Mouse (Mus musculus) layer of hippocampus, adult 18-20 months (tissue): ENCODE data around the gene Traf3ip2. TPM values are rescaled to one million over a fixed set of nuclear protein-coding genes. Genes with fewer than 3 reads are reported as not detected.

Source experiments
- DNase-seq, 2 experiments: peaks; one replicate each; pipeline ENCODE4 v3.0.0; 2022; ENCODE audit warnings: low spot score in 2 of 2
- total RNA-seq, 2 experiments: library from RNA; stranded (reverse); gene quantifications; 2 replicates each; pipeline ENCODE4 v1.2.3; 2021

The Traf3ip2 gene
- total RNA-seq, 2 experiments from 2014 or later: 1.5 to 2.1 TPM

DNA sequence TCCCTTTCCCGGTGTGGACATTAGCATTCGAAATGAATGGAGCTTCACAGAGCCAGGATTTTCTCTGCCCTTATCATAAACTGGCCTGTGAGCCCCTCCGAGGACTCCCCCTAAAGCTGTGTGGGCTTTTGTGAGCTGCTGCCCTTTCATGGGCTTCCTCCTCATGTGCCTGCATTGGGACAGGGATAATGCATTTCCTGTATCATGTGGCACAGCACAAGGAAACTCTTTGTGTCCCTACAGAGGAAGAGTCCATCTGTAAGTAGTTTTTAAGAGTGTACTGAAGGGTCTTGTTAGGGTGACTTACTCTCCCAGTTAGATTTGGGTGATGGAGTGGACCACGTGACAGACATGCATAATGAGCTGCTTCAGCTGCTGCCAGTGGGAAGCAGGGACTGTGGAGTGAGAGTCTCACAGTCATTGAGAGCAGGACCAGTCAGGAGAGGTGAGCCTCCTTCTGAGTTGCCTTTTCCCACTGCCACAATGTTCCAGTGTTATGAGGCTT, 59.9 kb downstream of the Traf3ip2 start:
- DNase-seq: no peak

DNA sequence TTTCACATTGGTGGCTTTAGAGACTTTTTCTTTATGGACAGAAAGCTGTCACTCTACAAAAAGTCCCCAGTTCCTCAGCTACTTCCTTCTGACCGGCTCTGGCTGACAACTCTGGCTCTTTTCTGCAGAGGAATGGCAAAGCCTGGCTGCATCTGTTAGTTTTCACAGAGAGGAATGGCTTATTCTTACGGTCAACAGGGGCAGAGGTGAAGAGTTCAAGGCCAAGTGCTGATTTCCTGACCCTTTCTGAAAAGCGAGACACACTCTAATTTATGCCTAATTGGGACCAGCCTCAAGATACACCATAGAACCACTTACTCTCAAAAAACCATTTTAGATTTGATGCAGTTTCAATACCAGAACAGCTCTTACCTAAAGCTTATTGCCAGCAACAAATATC, 61.4 kb downstream of the Traf3ip2 start:
- no peak for DNase-seq

DNA sequence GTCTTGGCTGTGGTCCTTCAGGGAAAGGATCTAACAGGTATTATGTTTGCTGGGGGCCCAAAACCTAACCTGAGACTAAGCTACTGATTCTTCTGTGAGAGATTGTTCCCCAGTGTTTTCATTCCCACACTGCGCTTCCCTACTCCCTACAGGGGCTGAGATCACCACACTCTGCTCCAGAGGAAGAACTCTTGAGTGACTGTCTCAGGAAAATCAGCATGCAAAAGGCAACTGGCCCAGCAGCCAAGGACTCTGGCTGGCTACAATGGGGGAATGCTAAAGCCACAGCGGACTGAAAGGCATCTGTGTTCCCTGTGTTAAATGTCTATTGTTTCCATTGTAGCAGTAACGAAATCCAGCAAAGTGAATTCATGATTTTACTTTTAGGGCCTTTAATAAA, 62.0 kb downstream of the Traf3ip2 start:
- DNase-seq: no peak

DNA sequence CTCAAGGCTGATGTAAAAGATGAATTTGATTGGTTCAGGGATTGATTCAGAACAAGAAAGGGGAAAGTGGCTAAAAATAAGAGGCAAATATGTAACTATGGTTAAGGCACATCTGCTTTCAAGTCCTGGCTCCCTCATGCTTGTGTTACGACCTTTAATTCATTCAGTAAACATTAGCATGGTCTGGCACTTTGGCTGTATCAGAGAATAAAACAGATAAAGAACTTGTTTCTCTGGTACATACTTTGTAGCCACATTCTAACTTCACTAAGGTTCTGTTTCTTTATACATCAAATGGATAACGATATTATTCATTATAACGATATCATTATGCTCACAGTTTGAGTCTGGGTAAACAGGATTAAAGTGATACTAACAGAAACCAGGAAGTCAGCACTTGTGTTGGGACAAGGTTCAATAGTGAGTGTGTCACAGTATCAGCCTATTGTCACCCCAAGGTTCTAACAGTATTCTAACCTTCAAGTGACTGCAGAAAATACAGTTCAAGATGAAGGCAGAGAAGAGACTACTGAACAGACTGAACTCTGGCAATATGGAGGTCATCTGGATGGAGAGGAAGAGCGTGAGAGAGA, 65.6 kb downstream of the Traf3ip2 start:
- DNase-seq: no peak

DNA sequence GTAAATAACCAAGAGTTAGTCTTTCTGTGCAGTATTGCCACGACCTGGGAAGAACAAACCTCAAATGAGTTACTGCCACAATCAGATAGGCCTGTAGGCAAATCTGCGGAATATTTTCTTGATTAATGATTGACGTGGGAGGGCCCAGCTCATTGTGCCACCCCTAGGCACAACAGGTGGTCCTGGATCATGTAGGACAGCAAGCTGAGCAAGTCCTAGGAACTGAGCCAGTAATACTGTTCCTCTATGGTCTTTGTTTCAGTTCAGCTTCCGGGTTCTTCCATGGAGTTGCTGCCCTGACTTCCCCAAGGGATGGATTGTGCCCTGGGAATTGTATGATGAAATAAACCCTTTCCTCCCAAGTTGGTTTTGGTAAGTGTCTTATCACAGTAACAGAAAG, 68.3 kb downstream of the Traf3ip2 start:
- no peak for DNase-seq

DNA sequence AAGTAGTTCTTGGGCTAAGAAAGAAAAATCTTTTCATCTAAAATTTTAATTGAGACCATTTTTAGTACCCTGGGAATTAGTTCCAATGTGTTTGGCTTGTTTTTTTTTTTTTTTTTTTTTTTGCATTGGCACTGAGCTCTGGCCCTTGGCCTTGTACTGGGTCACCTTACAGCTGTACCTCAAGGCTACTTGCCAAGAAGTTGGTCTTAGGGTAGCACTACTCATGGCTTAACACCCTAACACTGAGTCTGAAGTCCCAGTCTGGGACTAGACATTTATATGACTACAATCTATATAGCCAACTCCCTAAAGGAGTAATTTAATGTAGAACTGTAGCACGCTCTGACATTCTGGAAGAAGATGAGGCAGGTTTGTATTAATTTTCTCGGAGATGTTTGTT, 69.8 kb downstream of the Traf3ip2 start:
- no peak for DNase-seq

DNA sequence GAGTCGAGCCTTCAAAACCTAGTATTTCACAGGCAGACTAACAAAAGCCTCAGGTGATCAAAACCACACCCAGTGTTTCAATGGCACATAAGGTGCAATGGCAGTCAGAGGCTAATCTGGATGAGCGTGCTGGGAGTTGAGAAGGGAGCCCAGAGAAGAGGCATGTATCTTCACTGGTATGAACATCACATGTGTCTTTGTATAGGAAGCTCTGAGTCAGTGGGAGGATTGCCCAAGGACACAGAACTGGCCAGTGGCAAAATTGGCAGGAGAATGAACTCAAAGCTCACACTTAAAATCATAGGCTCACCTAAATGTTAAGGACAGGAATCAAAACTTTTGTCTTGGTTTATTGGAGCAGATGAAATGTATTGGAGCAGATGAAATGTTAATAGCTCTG, 70.7 kb downstream of the Traf3ip2 start:
- no peak for DNase-seq

DNA sequence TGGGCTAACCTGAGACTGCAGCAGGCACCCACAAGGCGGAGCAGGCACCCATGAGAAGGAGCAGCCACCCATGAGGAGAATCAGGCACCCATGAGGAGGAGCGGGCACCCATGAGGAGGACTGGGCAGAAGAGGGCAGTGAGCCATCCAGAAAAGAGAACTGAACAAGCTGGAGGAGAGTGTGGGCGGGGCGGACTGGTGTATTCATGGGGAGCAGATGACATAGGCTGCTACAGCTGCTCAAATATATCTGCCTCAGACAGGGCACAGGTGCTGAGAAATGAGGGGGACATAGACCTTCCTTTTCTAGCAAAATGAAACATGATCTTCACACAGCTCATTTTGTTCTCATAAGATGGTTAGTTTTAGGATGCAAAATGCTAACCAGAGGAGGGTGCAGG, 74.1 kb downstream of the Traf3ip2 start:
- peak in 1 of 2 experiments; percentile 29 for DNase-seq

DNA sequence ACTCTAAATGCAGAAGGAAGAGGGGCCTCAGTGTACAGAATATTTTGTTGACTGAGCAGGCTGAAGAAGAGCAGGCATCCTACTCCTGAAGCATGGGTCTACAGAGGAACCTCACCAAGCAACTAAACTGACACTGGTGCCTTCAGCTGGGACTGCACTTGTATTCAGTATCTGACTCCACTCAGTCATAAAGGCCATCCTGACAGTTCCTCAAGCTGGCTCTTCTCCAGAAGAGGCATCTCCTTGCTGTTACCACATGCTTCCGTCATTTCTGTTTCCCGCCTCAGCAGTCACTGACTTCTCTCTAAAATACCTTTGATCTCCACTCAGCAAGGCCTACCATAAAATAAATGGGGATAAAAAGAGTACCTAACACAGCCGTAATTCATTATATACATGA, 75.1 kb downstream of the Traf3ip2 start:
- no peak for DNase-seq

DNA sequence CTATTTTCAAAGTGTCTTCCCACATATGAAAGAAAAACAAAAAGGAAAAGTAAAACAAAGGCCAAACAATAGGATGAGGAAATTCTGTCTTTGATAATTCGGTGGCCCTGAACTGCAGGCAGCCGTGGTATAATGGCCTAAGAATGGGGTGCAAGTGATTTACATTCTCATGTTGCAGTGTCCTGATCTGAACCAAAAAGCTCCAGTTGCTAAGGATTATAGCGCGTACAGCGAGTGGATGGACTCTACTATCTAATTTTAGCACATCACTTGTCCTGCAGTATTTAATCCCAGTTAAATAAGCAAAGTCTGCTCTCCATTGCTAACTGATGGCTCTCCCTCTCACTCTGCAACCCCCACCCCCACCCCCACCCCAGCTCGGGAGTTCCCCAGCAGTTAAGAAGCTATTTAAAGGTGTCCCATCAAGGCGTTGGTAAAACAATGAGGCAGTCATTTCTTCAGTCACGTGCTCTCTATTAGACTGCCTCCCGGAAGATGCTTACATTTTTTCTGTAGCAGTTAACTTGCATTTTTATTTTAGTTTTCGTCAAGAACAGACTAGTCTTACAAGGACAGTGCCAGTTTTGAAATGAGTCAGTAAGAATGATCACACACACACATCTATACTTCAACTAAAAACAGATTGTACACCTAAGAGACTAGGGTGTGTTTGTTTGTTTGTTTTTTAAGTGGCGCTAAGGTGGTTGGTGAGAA, 78.8 kb downstream of the Traf3ip2 start:
- DNase-seq: no peak

DNA sequence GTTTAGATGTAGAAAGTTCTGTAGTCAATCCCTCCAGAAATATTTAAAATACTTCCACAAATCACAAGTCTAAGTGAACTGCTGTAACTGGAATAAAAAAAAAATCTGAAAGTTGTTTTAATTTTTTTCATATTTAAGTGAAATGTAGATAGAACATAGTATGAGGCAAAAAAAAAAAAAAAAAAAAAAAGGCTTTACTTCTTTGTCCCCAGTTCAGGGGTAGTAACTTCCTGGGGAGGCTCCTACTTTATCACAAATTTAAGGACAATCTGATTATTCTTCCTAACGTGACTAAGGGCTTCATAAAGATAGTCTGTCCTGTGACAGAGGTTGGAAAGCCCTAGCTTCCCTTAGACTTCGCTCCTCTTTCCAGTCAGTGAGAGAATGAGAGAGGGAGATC, 79.4 kb downstream of the Traf3ip2 start:
- DNase-seq: no peak

Other genes with a start within 250 kb of the Traf3ip2 start
- gene Fyn, start 244.1 kb upstream of the Traf3ip2 start, total RNA-seq: 100 to 1,000 TPM; 115 to 118 TPM
- 10 to 100 TPM; 29.2 to 30.8 TPM for gene Rev3l, start 119.2 kb downstream of the Traf3ip2 start, total RNA-seq